Mouse (Mus musculus) liver, adult 2 months (tissue): ENCODE results near the gene Loxl3. TPM values are rescaled to one million over a fixed set of nuclear protein-coding genes. Genes with fewer than 3 reads are reported as not detected.

Source experiments
- DNase-seq: peaks from one replicate; pipeline ENCODE4 v3.0.0-alpha.2; 2011; ENCODE audit warnings: low read depth, low spot score; ENCODE audit errors: extremely low read depth
- H3K27ac ChIP-seq: fragments of 200-500 bp; replicated peaks from 2 replicates; pipeline ENCODE4 v1.5.1; 2012; ENCODE audit warnings: low read depth, mild to moderate bottlenecking, control low read depth, inconsistent platforms, low read length; ENCODE audit not compliant: insufficient read depth
- H3K27me3 ChIP-seq: fragments of 200-500 bp; 2 replicates; pipeline ENCODE4 v1.6.1; 2012; ENCODE audit warnings: mild to moderate bottlenecking, moderate library complexity, low read length, inconsistent platforms; ENCODE audit not compliant: control insufficient read depth, insufficient read depth
- H3K36me3 ChIP-seq: fragments of 200-500 bp; 2 replicates; pipeline ENCODE4 v1.6.1; 2012; ENCODE audit warnings: low read length, inconsistent platforms; ENCODE audit not compliant: control insufficient read depth, insufficient read depth
- H3K4me1 ChIP-seq: fragments of 200-500 bp; 2 replicates; pipeline ENCODE4 v1.6.1; 2011; ENCODE audit warnings: low read length; ENCODE audit not compliant: control insufficient read depth, insufficient read depth
- H3K4me3 ChIP-seq: fragments of 200-500 bp; 2 replicates; pipeline ENCODE4 v1.5.1; 2011; ENCODE audit warnings: low read depth, mild to moderate bottlenecking, control low read depth, low read length, moderate library complexity; ENCODE audit not compliant: insufficient read depth
- H3K79me2 ChIP-seq: fragments of 200-500 bp; 2 replicates; pipeline ENCODE4 v1.6.1; 2012; ENCODE audit warnings: inconsistent platforms, mild to moderate bottlenecking, low read length, moderate library complexity; ENCODE audit not compliant: control insufficient read depth, insufficient read depth
- H3K9ac ChIP-seq: fragments of 200-500 bp; 2 replicates; pipeline ENCODE4 v1.6.1; 2012; ENCODE audit warnings: low read depth, mild to moderate bottlenecking, control low read depth, inconsistent platforms, low read length
- CTCF ChIP-seq: fragments of 200-500 bp; IDR thresholded peaks from 2 replicates; pipeline ENCODE4 v1.5.1; 2011; ENCODE audit warnings: low read depth, low read length, control low read depth
- POLR2A ChIP-seq: fragments of 200-500 bp; IDR thresholded peaks from 2 replicates; pipeline ENCODE4 v1.6.1; 2011; ENCODE audit warnings: low read length, control low read depth; ENCODE audit not compliant: insufficient read depth; ENCODE audit errors: extremely low read depth
- WGBS: fragments of 180-500 bp; shearing (Covaris S2); methylation state at CpG from one replicate; pipeline ENCODE4 v1.1.7; 2018; 5-methylcytosine and 5-hydroxymethylcytosine counted together
- polyA plus RNA-seq: library from polyadenylated mRNA; depleted of rRNA; stranded (reverse); fragments of >200 nt; gene quantifications from 2 replicates; pipeline ENCODE4 v1.2.3, GENCODE M21; 2012
- total RNA-seq: library from RNA; depleted of rRNA; stranded (reverse); fragments of >200 nt; gene quantifications from 2 replicates; pipeline ENCODE4 v1.2.3, GENCODE M21; 2014

The Loxl3 gene
- total and polyA plus RNA-seq, 2 experiments: 1.1 to 1.3 TPM

GRCm38 (mm10) chr6:83027293-83027692 lies 6.7 kb upstream of the Loxl3 start:
- no peak for DNase-seq
- no peaks in the 10 kb centered on the region for H3K79me2 ChIP-seq
- TF ChIP-seq POLR2A (no peak), CTCF (no peak)
- 84% methylated on average over 8 of the region's 8 CpGs for WGBS
- no peak overlapping the region for H3K27ac ChIP-seq
- H3K27me3 ChIP-seq: no peaks in the 10 kb centered on the region
- H3K4me3 ChIP-seq: no peak overlapping the region
- H3K4me1 ChIP-seq: no peaks in the 10 kb centered on the region
- no peak overlapping the region for H3K9ac ChIP-seq
- no peaks in the 10 kb centered on the region for H3K36me3 ChIP-seq

GRCm38 (mm10) chr6:83027706-83028105 lies 6.3 kb upstream of the Loxl3 start:
- Histone ChIP-seq H3K27me3 (no peaks in the 10 kb centered on the region), H3K36me3 (no peaks in the 10 kb centered on the region), H3K9ac (no peak overlapping the region), H3K79me2 (no peaks in the 10 kb centered on the region), H3K27ac (no peak overlapping the region), H3K4me3 (no peak overlapping the region), H3K4me1 (no peaks in the 10 kb centered on the region)
- DNase-seq: no peak
- TF ChIP-seq POLR2A (no peak), CTCF (no peak)
- WGBS: 55% methylated on average over 8 of the region's 9 CpGs

DNA sequence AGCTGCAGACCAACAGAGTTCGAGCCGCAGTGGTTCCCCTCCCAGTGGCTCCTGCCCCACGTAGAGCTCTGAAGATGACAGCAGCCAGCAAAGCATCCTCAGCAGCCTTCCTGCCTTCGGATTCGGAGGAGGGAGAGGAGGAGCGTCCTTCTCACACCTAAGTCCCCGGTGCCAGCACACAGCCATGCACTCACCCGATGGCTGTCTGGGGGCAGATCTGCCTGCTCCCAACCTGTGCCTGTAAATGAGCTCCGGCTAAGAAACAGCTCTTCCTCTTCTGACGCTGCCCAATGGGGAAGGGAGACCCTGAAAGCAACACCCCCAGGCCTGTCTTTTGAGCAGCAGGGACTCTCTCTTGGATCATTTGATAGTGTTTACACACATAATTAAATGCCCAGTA lies 4.2 kb upstream of the Loxl3 start:
- Histone ChIP-seq H3K27ac (no peak overlapping the region), H3K9ac (no peak overlapping the region), H3K4me3 (no peak overlapping the region), H3K27me3 (no peaks in the 10 kb centered on the region), H3K79me2 (no peaks in the 10 kb centered on the region), H3K4me1 (no peaks in the 10 kb centered on the region), H3K36me3 (no peaks in the 10 kb centered on the region)
- no peak for DNase-seq
- WGBS: 58% methylated on average over 10 of the region's 10 CpGs
- TF ChIP-seq POLR2A: no peak
- no peak for TF ChIP-seq CTCF

GRCm38 (mm10) chr6:83031111-83031510 lies 2.9 kb upstream of the Loxl3 start:
- no peak overlapping the region for H3K4me3 ChIP-seq
- H3K9ac ChIP-seq: no peak overlapping the region
- H3K79me2 ChIP-seq: no peaks in the 10 kb centered on the region
- DNase-seq: no peak
- no peaks in the 10 kb centered on the region for H3K4me1 ChIP-seq
- TF ChIP-seq CTCF: no peak
- no peak for TF ChIP-seq POLR2A
- no peak overlapping the region for H3K27ac ChIP-seq
- no peaks in the 10 kb centered on the region for H3K36me3 ChIP-seq
- no peaks in the 10 kb centered on the region for H3K27me3 ChIP-seq
- WGBS: 77% methylated on average over 7 of the region's 7 CpGs

GRCm38 (mm10) chr6:83031921-83032590 lies 1.9 kb upstream of the Loxl3 start:
- TF ChIP-seq POLR2A (no peak), CTCF (no peak)
- H3K79me2 ChIP-seq: no peaks in the 10 kb centered on the region
- H3K36me3 ChIP-seq: no peaks in the 10 kb centered on the region
- H3K27ac ChIP-seq: no peak overlapping the region
- H3K4me3 ChIP-seq: no peak overlapping the region
- no peak for DNase-seq
- H3K27me3 ChIP-seq: no peaks in the 10 kb centered on the region
- H3K4me1 ChIP-seq: no peaks in the 10 kb centered on the region
- no peak overlapping the region for H3K9ac ChIP-seq
- 38% methylated on average over 18 of the region's 18 CpGs for WGBS

- Histone ChIP-seq H3K27me3 (no peaks in the 10 kb centered on the region), H3K79me2 (no peaks in the 10 kb centered on the region), H3K4me1 (no peaks in the 10 kb centered on the region), H3K27ac (peak overlapping the region; percentile 38; the same call in 1 of the 2 replicates), H3K9ac (peak overlapping the region; percentile 49), H3K4me3 (peak overlapping the region; percentile 71), H3K36me3 (no peaks in the 10 kb centered on the region)
- 2% methylated on average over 31 of the region's 31 CpGs for WGBS
- no peak for TF ChIP-seq POLR2A
- no peak for TF ChIP-seq CTCF
- no peak for DNase-seq
These were observed 1.2 kb upstream of the Loxl3 start for GRCm38 (mm10) chr6:83032769-83033191.
